Mouse (Mus musculus) layer of hippocampus, postnatal 14 days (tissue): ENCODE measurements around the gene Kif7. TPM values are rescaled to one million over a fixed set of nuclear protein-coding genes. Genes with fewer than 3 reads are reported as not detected.

Experiments used
- total RNA-seq, 2 experiments: library from RNA; stranded (reverse); gene quantifications; 2 replicates each; pipeline ENCODE4 v1.2.3; 2021

The Kif7 gene
- total RNA-seq, 2 experiments from 2014 or later = 3.0 to 3.2 TPM

Other genes with a start within 250 kb of the Kif7 start
- gene Polg, start 249.4 kb downstream of the Kif7 start, total RNA-seq = 10 to 100 TPM; 84.1 to 90.7 TPM
- 1 to 10 TPM; 1.1 to 2.2 TPM for gene Rhcg, start 98.1 kb downstream of the Kif7 start, total RNA-seq
- under 1 TPM; 0.45 to 0.97 TPM for gene Ticrr, start 55.5 kb downstream of the Kif7 start, total RNA-seq
- under 1 TPM; 0.58 to 0.83 TPM for gene Plin1, start 17.2 kb upstream of the Kif7 start, total RNA-seq
- 10 to 100 TPM; 11.0 to 14.3 TPM for gene Pex11a, start 27.4 kb upstream of the Kif7 start, total RNA-seq
- gene Wdr93, start 27.4 kb upstream of the Kif7 start, total RNA-seq = under 1 TPM; 0.17 to 0.60 TPM
- gene Mesp1, start 78.1 kb upstream of the Kif7 start, total RNA-seq = under 1 TPM; 0.60 TPM
- gene Mesp2, start 95.0 kb upstream of the Kif7 start, total RNA-seq = 1 to 10 TPM; 1.2 to 1.9 TPM
- gene Anpep, start 145.3 kb upstream of the Kif7 start, total RNA-seq = 1 to 10 TPM; 4.6 to 5.3 TPM
- 10 to 100 TPM; 50.4 to 51.3 TPM for gene Ap3s2, start 204.9 kb upstream of the Kif7 start, total RNA-seq
- gene Arpin, start 219.6 kb upstream of the Kif7 start, total RNA-seq = 10 to 100 TPM; 12.5 to 12.7 TPM